Mouse (Mus musculus): ENCODE data around the gene Rps19bp1.
A peak's percentile ranks its signal among the peaks of the same experiment; 100 is the strongest.

Gene Rps19bp1

GRCm38 (mm10) chr15:80217476-80217875, 46.6 kb downstream of the Rps19bp1 start:
- no peak for DNase-seq

GRCm38 (mm10) chr15:80216480-80216820, 47.7 kb downstream of the Rps19bp1 start:
- DNase-seq = no peak

GRCm38 (mm10) chr15:80215716-80216479, 48.2 kb downstream of the Rps19bp1 start:
- DNase-seq = peak; percentile 46 to 49

- no peak for DNase-seq
Measured at GRCm38 (mm10) chr15:80213688-80214087, 50.4 kb downstream of the Rps19bp1 start.

Data from kidney, postnatal 25 days (tissue).